Mouse (Mus musculus): Measurements from ENCODE around the gene Ctnna3. TPM values are rescaled to one million over a fixed set of nuclear protein-coding genes. Genes with fewer than 3 reads are reported as not detected.
"Not testable (repeated sequence)": the region's sequence is repeated elsewhere in the genome, so short reads cannot be mapped to it uniquely, and the experiment has no call there.

The Ctnna3 gene
- polyA plus RNA-seq, 1 experiment from 2014 or later, result 1.8 TPM

- no peaks in the 10 kb centered on the region for H3K9me3 ChIP-seq
- H3K27ac ChIP-seq (replicated peaks), result no peak overlapping the region
- H3K4me3 ChIP-seq, result no peak overlapping the region
- H3K9ac ChIP-seq, result no peak overlapping the region
- 86% methylated on average over 3 of the region's 3 CpGs for WGBS
- no peaks in the 10 kb centered on the region for H3K27me3 ChIP-seq
- H3K36me3 ChIP-seq, result no peaks in the 10 kb centered on the region
- H3K4me2 ChIP-seq, result no peak overlapping the region
- ATAC-seq (ENCODE audit: low FRiP score, low read depth), result no peak
- H3K4me1 ChIP-seq (replicated peaks), result no peaks in the 10 kb centered on the region
Observed at GRCm38 (mm10) chr10:64215632-64216031, 785.7 kb downstream of the Ctnna3 start.

- no peak for ATAC-seq (ENCODE audit: low FRiP score, low read depth)
- 75% methylated on average over 3 of the region's 3 CpGs for WGBS
- H3K36me3 ChIP-seq, result no peaks in the 10 kb centered on the region
- H3K9ac ChIP-seq, result no peak overlapping the region
- H3K4me3 ChIP-seq, result no peak overlapping the region
- no peak overlapping the region for H3K27ac ChIP-seq (replicated peaks)
- H3K4me2 ChIP-seq, result no peak overlapping the region
- no peaks in the 10 kb centered on the region for H3K27me3 ChIP-seq
- H3K9me3 ChIP-seq, result no peaks in the 10 kb centered on the region
- H3K4me1 ChIP-seq (replicated peaks), result no peaks in the 10 kb centered on the region
Observed at GRCm38 (mm10) chr10:64223023-64223422, 793.1 kb downstream of the Ctnna3 start.

- H3K36me3 ChIP-seq, result no peaks in the 10 kb centered on the region
- H3K27me3 ChIP-seq, result no peaks in the 10 kb centered on the region
- no peaks in the 10 kb centered on the region for H3K9me3 ChIP-seq
- H3K4me3 ChIP-seq, result no peak overlapping the region
- H3K9ac ChIP-seq, result no peak overlapping the region
- H3K4me2 ChIP-seq, result no peak overlapping the region
- no peak for ATAC-seq (ENCODE audit: low FRiP score, low read depth)
- no peaks in the 10 kb centered on the region for H3K4me1 ChIP-seq (replicated peaks)
- no peak overlapping the region for H3K27ac ChIP-seq (replicated peaks)
- WGBS, result 95% methylated on average over 9 of the region's 9 CpGs
Observed at GRCm38 (mm10) chr10:64224007-64224406, 794.1 kb downstream of the Ctnna3 start.

GRCm38 (mm10) chr10:64224424-64224823, 794.5 kb downstream of the Ctnna3 start:
- Histone ChIP-seq H3K9ac (no peak overlapping the region), H3K36me3 (no peaks in the 10 kb centered on the region), H3K9me3 (no peaks in the 10 kb centered on the region), H3K27ac (replicated peaks) (no peak overlapping the region), H3K27me3 (no peaks in the 10 kb centered on the region), H3K4me1 (replicated peaks) (no peaks in the 10 kb centered on the region), H3K4me2 (no peak overlapping the region), H3K4me3 (no peak overlapping the region)
- 96% methylated on average over 6 of the region's 6 CpGs for WGBS
- ATAC-seq (ENCODE audit: low FRiP score, low read depth), result no peak

- not testable (repeated sequence) for H3K27me3 ChIP-seq; ATAC-seq (ENCODE audit: low FRiP score, low read depth)
Observed at GRCm38 (mm10) chr10:64225826-64226225, 795.9 kb downstream of the Ctnna3 start.

GRCm38 (mm10) chr10:64243421-64243820, 813.5 kb downstream of the Ctnna3 start:
- H3K36me3 ChIP-seq, result no peaks in the 10 kb centered on the region
- no peaks in the 10 kb centered on the region for H3K27me3 ChIP-seq
- H3K9ac ChIP-seq, result no peak overlapping the region
- no peak for ATAC-seq (ENCODE audit: low FRiP score, low read depth)
- H3K27ac ChIP-seq (replicated peaks), result no peak overlapping the region
- whole genome bisulfite sequencing, result 82% methylated on average over 4 of the region's 4 CpGs
- no peaks in the 10 kb centered on the region for H3K9me3 ChIP-seq
- no peak overlapping the region for H3K4me3 ChIP-seq
- H3K4me2 ChIP-seq, result no peak overlapping the region
- no peaks in the 10 kb centered on the region for H3K4me1 ChIP-seq (replicated peaks)

More at GRCm38 (mm10) chr10:64225826-64226225, 795.9 kb downstream of the Ctnna3 start:
- H3K4me1 ChIP-seq (replicated peaks); H3K4me2 ChIP-seq; H3K36me3 ChIP-seq; H3K4me3 ChIP-seq; H3K9ac ChIP-seq; H3K27ac ChIP-seq (replicated peaks); H3K9me3 ChIP-seq: not testable (repeated sequence)

- 70% methylated on average over 4 of the region's 4 CpGs for WGBS
- Histone ChIP-seq H3K4me3 (no peak overlapping the region), H3K4me1 (replicated peaks) (no peaks in the 10 kb centered on the region), H3K36me3 (no peaks in the 10 kb centered on the region), H3K9me3 (no peaks in the 10 kb centered on the region), H3K4me2 (no peak overlapping the region), H3K27ac (replicated peaks) (no peak overlapping the region), H3K27me3 (no peaks in the 10 kb centered on the region), H3K9ac (no peak overlapping the region)
- no peak for ATAC-seq (ENCODE audit: low FRiP score, low read depth)
Observed at GRCm38 (mm10) chr10:64268156-64268555, 838.3 kb downstream of the Ctnna3 start.

- no peak overlapping the region for H3K27ac ChIP-seq (replicated peaks)
- H3K4me2 ChIP-seq, result no peak overlapping the region
- no peaks in the 10 kb centered on the region for H3K36me3 ChIP-seq
- no peak overlapping the region for H3K4me3 ChIP-seq
- H3K4me1 ChIP-seq (replicated peaks), result no peaks in the 10 kb centered on the region
- no peak overlapping the region for H3K9ac ChIP-seq
- ATAC-seq (ENCODE audit: low FRiP score, low read depth), result no peak
- no peaks in the 10 kb centered on the region for H3K9me3 ChIP-seq
- no peaks in the 10 kb centered on the region for H3K27me3 ChIP-seq
- 70% methylated on average over 1 of the region's 1 CpGs for WGBS
Observed at GRCm38 (mm10) chr10:64275143-64275542, 845.2 kb downstream of the Ctnna3 start.

- Histone ChIP-seq H3K4me3 (no peak overlapping the region), H3K4me1 (replicated peaks) (no peaks in the 10 kb centered on the region), H3K4me2 (no peak overlapping the region), H3K36me3 (no peaks in the 10 kb centered on the region), H3K27ac (replicated peaks) (no peak overlapping the region), H3K9ac (no peak overlapping the region), H3K27me3 (no peaks in the 10 kb centered on the region), H3K9me3 (no peaks in the 10 kb centered on the region)
- no peak for ATAC-seq (ENCODE audit: low FRiP score, low read depth)
- WGBS, result 78% methylated on average over 2 of the region's 2 CpGs
Observed at GRCm38 (mm10) chr10:64278836-64279235, 848.9 kb downstream of the Ctnna3 start.

- no peaks in the 10 kb centered on the region for H3K9me3 ChIP-seq
- no peak for ATAC-seq (ENCODE audit: low FRiP score, low read depth)
Observed at GRCm38 (mm10) chr10:64305802-64306201, 875.9 kb downstream of the Ctnna3 start.

GRCm38 (mm10) chr10:64311622-64312292, 881.9 kb downstream of the Ctnna3 start:
- Histone ChIP-seq H3K9ac (no peak overlapping the region), H3K36me3 (no peaks in the 10 kb centered on the region), H3K9me3 (no peaks in the 10 kb centered on the region), H3K27me3 (no peaks in the 10 kb centered on the region), H3K4me3 (no peak overlapping the region), H3K4me2 (no peak overlapping the region), H3K4me1 (replicated peaks) (no peaks in the 10 kb centered on the region), H3K27ac (replicated peaks) (no peak overlapping the region)
- ATAC-seq (ENCODE audit: low FRiP score, low read depth), result no peak
- 93% methylated on average over 2 of the region's 2 CpGs for WGBS

More at GRCm38 (mm10) chr10:64305802-64306201, 875.9 kb downstream of the Ctnna3 start:
- Histone ChIP-seq H3K27me3 (no peaks in the 10 kb centered on the region), H3K9ac (no peak overlapping the region), H3K27ac (replicated peaks) (no peak overlapping the region), H3K36me3 (no peaks in the 10 kb centered on the region), H3K4me3 (no peak overlapping the region), H3K4me1 (replicated peaks) (no peaks in the 10 kb centered on the region), H3K4me2 (no peak overlapping the region)

- WGBS, result 87% methylated on average over 7 of the region's 7 CpGs
- H3K27ac ChIP-seq (replicated peaks), result no peak overlapping the region
- ATAC-seq (ENCODE audit: low FRiP score, low read depth), result no peak
- H3K9me3 ChIP-seq, result no peaks in the 10 kb centered on the region
- H3K4me3 ChIP-seq, result no peak overlapping the region
- no peaks in the 10 kb centered on the region for H3K27me3 ChIP-seq
- H3K4me1 ChIP-seq (replicated peaks), result no peaks in the 10 kb centered on the region
- no peak overlapping the region for H3K4me2 ChIP-seq
- no peaks in the 10 kb centered on the region for H3K36me3 ChIP-seq
- H3K9ac ChIP-seq, result no peak overlapping the region
Observed at GRCm38 (mm10) chr10:64320332-64320731, 890.4 kb downstream of the Ctnna3 start.
